Mouse (Mus musculus) CD4-positive, CD25-positive, alpha-beta regulatory T cell, adult 2 months (primary cell): Measurements from ENCODE around the gene Phactr4.

Experiments used
- DNase-seq: peaks from one replicate; pipeline ENCODE4 v3.0.0-alpha.2; 2012; ENCODE audit warnings: low read depth, low spot score

The Phactr4 gene

GRCm38 (mm10) chr4:132369953-132370750 is 52.1 kb downstream of the Phactr4 start:
- DNase-seq: no peak

DNA sequence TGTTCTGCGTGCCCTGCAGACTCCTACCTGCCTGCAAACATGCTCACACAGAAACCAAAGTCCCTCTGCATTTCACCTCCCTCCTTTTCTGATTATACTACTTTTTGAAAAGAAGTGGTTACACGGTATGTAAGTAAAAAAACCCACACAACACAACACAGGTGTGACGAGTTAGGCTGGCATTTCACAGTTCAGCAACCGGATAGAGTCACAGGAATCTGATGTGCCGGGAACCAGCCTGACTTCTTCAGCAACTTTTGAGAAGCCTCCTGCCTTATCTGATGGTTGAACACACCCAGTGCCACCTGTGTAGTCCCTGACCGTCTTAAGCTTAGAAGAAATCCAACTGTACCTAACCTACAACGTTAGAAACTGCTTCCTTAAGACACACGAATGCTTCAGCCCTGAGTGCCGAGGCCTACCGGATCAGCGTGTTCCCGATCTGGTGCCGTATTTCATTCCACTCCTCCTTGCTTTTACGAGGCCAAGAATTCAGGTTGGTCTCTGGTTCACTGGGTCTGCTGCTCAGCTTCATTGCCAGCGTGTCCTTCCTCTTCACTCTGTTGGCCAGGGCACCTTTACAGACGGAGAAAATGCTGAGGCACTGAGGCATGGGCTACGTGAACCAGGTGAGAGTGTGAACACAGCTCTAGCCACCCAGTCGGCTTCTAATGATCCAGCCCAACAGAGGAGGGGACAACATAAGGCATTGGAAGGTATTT is 54.6 kb downstream of the Phactr4 start:
- no peak for DNase-seq

GRCm38 (mm10) chr4:132365450-132366060 is 56.7 kb downstream of the Phactr4 start:
- DNase-seq: no peak

DNA sequence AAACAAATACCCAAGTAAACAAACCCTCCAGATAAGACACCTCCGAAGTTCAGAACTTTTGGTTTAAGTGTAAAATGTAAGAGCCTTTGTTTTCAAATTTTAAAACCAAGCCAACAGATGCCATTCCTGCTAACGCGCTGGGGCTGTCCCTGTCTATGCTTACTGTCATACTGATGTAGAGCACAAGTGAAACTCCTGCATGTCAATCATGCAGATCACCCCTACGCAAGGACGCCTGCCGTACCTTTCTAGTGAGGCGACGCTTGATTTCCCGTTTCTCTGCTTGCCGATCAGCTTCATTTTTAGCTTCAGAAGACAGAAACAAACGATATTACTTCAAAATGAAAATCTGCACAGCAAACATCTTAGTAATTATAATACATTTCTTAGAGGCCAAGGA is 58.8 kb downstream of the Phactr4 start:
- DNase-seq: peak; percentile 56

GRCm38 (mm10) chr4:132359510-132359909 is 62.8 kb downstream of the Phactr4 start:
- no peak for DNase-seq

- peak; percentile 21 for DNase-seq
Measured at GRCm38 (mm10) chr4:132356170-132356569, 66.1 kb downstream of the Phactr4 start.

GRCm38 (mm10) chr4:132355403-132355802 is 66.9 kb downstream of the Phactr4 start:
- no peak for DNase-seq

DNA sequence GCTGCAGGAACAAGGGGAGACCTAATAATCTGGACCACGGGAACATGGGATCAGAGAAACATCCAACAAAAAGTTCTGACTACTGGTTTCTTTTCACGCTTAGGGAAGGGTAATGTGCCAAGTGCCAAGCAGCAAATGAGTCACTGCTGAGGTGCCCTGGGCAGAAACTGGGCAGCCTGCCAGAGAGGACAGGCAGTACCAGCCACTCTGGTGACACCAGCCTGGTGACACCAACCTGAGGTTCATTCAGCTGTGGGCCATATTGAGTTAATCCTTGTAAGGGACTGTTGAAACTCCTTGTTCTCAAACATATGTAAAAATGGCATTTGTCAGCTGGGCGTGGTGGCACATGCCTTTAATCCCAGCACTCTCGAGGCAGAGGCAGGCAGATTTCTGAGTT is 67.7 kb downstream of the Phactr4 start:
- DNase-seq: peak; percentile 21

- peak; percentile 96 for DNase-seq
Measured at GRCm38 (mm10) chr4:132353481-132353885, 68.8 kb downstream of the Phactr4 start, which contains the start of gene Rcc1. Gene Rcc1 (minus strand): TSS chr4:132353605.

DNA sequence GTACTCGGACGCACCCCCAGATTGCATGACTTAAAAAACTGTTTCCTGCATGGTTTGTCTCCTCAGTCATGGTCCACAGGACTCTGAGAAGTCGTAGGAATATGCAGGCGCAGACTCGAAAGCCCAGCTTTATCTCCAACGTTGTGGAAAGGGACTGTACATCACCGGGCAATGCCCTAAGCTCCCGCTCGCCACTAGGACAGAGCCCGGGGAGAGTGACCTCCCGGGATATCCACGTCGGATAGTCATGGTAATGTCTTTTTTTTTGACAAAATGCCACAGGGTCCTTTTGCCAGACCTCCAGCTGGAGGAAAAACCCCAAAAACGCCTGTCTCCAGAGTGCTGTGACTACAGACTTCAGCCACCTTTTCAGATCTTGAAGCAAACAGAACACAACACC is 69.5 kb downstream of the Phactr4 start:
- DNase-seq: no peak

- DNase-seq: no peak
Measured at GRCm38 (mm10) chr4:132351401-132351800, 70.9 kb downstream of the Phactr4 start.

DNA sequence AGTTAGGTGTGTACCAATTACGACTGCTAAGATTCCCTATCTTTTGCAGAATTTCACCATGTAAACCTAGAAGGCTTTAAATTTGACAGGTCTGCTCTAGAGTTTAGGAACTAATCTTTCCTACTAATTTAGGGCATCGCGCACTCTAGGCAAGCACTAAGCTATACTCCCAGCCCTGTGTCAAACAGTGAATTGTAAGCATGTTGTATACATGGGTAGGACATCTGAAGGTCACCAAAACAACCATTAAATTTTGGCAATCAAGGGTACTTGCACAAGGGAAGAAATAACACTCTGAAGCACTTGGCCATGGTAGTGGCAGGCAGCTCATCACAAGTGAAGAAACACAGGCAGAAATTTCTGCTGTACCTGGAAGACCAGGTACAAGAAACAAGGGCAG is 71.4 kb downstream of the Phactr4 start:
- DNase-seq: no peak

DNA sequence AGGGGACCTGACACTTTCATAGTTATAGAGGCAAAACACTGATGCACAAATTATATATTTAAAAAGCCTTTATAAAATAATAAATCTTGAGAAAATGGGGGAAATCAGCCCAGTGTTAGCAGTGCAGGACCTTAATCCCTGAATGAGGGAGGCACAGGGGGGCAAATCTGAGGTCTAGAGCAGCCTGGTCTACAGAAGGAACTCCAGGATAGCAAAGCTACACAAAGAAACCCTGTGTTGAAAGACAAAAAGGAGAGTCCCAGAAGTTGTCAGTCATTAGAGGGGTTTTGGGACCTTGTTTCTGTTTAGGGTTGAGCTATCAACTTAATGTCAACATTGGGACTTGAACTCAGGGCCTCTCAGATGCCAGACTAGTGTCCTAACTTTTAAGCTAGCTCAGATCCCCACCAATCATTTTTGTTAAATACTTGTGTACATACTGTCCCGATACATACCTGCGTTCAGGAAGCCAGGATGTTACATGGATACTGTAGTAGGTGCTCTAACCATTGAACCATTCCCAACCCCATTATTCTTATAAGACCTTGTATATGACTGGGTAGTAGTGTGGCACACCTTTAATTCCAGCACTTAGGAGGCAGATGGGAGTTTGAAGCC is 72.1 kb downstream of the Phactr4 start:
- DNase-seq: no peak

- no peak for DNase-seq
Measured at GRCm38 (mm10) chr4:132349495-132350122, 72.7 kb downstream of the Phactr4 start.

DNA sequence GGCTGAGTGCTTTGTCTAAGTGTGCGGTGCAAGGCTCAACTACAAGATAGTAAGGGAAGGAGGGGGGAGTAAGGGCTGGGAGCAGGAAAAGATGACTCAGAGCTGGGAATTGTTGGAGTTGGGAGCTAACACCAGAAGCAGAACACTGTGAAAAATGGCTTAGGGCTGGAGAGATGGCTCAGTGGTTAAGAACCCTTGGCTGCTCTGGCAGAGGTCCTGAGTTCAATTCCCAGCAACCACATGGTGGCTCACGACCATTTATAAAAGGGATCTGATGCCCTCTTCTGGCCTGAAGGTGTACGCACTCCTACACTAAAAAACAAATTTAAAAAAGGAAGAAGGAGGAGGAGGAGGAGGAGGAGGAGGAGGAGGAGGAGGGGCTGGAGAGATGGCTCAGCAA is 75.6 kb downstream of the Phactr4 start:
- DNase-seq: peak; percentile 43

DNA sequence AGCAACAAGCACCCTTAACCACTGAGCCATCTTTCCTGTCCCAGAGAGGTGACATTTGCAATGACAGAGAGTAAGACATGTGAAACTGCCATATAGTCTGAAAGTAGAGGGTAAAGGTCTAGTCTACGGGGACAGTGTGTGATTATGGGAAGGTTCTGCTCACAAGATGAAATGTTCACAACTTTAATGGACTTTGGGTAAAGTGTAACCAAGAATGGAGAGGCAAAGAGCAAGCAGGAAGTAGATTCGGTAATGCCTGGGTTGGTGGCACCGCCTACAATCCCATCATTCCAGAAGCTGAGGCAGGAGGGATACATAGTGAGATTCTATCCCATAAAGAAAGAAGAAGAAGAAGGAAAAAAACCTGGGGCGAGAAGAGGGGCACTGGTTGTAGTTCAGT is 76.0 kb downstream of the Phactr4 start:
- DNase-seq: no peak

DNA sequence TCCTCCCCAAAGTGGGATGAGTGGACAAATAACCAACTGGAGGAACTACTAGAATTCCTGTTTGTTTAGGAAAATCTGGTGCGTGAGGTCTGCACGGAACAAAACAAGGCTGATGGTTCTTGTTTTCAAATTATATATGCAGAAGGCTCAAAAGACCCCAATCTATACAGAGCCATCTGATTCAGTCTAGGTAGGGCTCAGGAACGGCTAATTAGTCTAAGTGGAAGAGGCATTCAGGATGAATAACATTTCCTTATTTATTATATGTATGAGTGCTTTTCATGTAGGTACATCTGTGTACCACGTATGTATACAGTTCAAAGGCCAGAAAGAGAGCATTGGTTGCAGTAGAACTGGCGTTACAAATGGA is 76.5 kb downstream of the Phactr4 start:
- no peak for DNase-seq

GRCm38 (mm10) chr4:132345135-132345842 is 77.0 kb downstream of the Phactr4 start:
- DNase-seq: peak; percentile 89

- no peak for DNase-seq
Measured at GRCm38 (mm10) chr4:132344403-132345134, 77.7 kb downstream of the Phactr4 start.

DNA sequence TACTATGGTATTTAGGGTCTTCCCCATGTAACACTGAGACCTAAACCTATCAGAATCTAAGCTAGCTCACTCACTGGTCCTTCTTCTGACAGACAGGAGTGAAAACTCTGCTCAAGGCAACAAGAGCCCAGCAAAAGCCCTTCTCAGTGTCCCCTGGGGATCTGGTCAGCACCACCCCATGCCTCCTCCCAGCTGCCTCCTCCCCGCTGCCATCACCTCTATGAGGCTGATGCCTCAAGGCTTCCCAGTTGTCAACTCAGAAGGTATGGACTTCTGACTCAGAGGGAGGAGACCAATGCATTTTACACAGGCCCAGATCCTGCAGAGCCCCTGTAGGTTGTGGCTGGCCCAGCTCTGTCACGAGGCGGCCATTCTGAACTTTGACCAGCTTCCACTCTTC is 80.8 kb downstream of the Phactr4 start:
- no peak for DNase-seq
